Mouse (Mus musculus) gastrocnemius, postnatal 4 days (tissue): ENCODE measurements at regions not wholly inside any gene's neighbourhood (a gene's known extent, or its start where the extent isn't known, plus 50 kb on each side); places are given as distances from the start of the nearest gene placed in this dataset.

Experiments
- DNase-seq, 2 experiments: peaks; one replicate each; pipeline ENCODE4 v3.0.0; 2021 to 2022; ENCODE audit warnings: low spot score in 2 of 2, mixed read lengths in 2 of 2

DNA sequence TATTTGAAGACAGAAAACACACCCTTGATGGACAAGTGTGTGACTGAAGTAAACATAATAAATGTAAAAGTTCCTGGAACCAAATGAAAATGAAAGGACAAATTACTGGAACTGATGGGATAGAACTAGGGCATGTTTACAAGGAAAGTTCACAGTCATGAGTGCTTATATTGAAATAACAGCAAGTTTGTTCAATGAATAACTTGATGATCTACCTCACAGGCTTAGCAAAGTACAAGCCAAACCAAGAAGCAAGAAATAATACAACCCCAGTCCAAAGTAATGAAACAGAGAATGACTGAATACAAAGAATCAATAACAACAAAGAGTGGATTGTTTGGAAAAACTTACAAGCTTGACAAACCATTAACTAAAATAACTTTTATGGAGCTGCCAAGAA is 56.2 kb downstream of the Gm379 start:
- no peak for DNase-seq

- DNase-seq: no peak
Observed at GRCm38 (mm10) chrX:108599906-108600468, 64.7 kb downstream of the Gm379 start.

- DNase-seq: no peak
Observed at GRCm38 (mm10) chrX:108561977-108562376, 102.7 kb downstream of the Gm379 start.

- DNase-seq: no peak
Observed at GRCm38 (mm10) chrX:108543149-108543548, 121.5 kb downstream of the Gm379 start.

GRCm38 (mm10) chrX:108541410-108541809 is 123.3 kb downstream of the Gm379 start:
- DNase-seq: no peak

- peak in 1 of 2 experiments; percentile 8 for DNase-seq
Observed at GRCm38 (mm10) chrX:108536995-108537394, 127.7 kb downstream of the Gm379 start.
